Mouse (Mus musculus) induced T-regulatory cell, adult 2 months (primary cell): Measurements from ENCODE around the gene Rtel1.
A peak's percentile ranks its signal among the peaks of the same experiment; 100 is the strongest.

ENCODE experiments used
- DNase-seq: peaks from one replicate; pipeline ENCODE4 v3.0.0-alpha.2; 2012; ENCODE audit warnings: low read depth

Gene Rtel1

GRCm38 (mm10) chr2:181319248-181320102, at the start of gene Rtel1:
Gene Rtel1 (plus strand): TSS chr2:181319739.
- peak; percentile 93 for DNase-seq

- no peak for DNase-seq
These were observed 47.4 kb upstream of the Rtel1 start for GRCm38 (mm10) chr2:181272092-181272491.

GRCm38 (mm10) chr2:181273829-181274228, 45.7 kb upstream of the Rtel1 start:
- DNase-seq = no peak

GRCm38 (mm10) chr2:181274639-181275038, 44.9 kb upstream of the Rtel1 start:
- no peak for DNase-seq

GRCm38 (mm10) chr2:181276766-181277165, 42.8 kb upstream of the Rtel1 start:
- no peak for DNase-seq

GRCm38 (mm10) chr2:181277866-181278265, 41.7 kb upstream of the Rtel1 start:
- no peak for DNase-seq

- no peak for DNase-seq
These were observed 39.6 kb upstream of the Rtel1 start for GRCm38 (mm10) chr2:181279968-181280367.

- DNase-seq = peak; percentile 43
These were observed 32.8 kb upstream of the Rtel1 start for GRCm38 (mm10) chr2:181286629-181287337.

- DNase-seq = peak; percentile 89
These were observed 32.1 kb upstream of the Rtel1 start for GRCm38 (mm10) chr2:181287338-181287957.

- DNase-seq = peak; percentile 99
These were observed 31.6 kb upstream of the Rtel1 start, which contains the start of gene Gmeb2 for GRCm38 (mm10) chr2:181287958-181288350. Gene Gmeb2 (minus strand): TSS chr2:181288035.

- DNase-seq = peak; percentile 34
These were observed 30.8 kb upstream of the Rtel1 start for GRCm38 (mm10) chr2:181288691-181289090.

- DNase-seq = no peak
These were observed 28.6 kb upstream of the Rtel1 start for GRCm38 (mm10) chr2:181290937-181291336.

GRCm38 (mm10) chr2:181302041-181302440, 17.5 kb upstream of the Rtel1 start:
- peak; percentile 48 for DNase-seq

GRCm38 (mm10) chr2:181304944-181305343, 14.6 kb upstream of the Rtel1 start:
- no peak for DNase-seq

GRCm38 (mm10) chr2:181307144-181307804, 12.3 kb upstream of the Rtel1 start:
- peak; percentile 72 for DNase-seq

- DNase-seq = no peak
These were observed 7.1 kb upstream of the Rtel1 start for GRCm38 (mm10) chr2:181312435-181312834.

- DNase-seq = no peak
These were observed 6.6 kb upstream of the Rtel1 start for GRCm38 (mm10) chr2:181313006-181313343.

GRCm38 (mm10) chr2:181313344-181314079, 6.0 kb upstream of the Rtel1 start:
- no peak for DNase-seq

GRCm38 (mm10) chr2:181314080-181314810, 5.3 kb upstream of the Rtel1 start, which contains the start of gene Stmn3:
Gene Stmn3 (minus strand): TSS chr2:181314500.
- peak; percentile 20 for DNase-seq

GRCm38 (mm10) chr2:181320103-181320499, 562 bp downstream of the Rtel1 start:
- DNase-seq = no peak

- no peak for DNase-seq
These were observed 2.6 kb downstream of the Rtel1 start for GRCm38 (mm10) chr2:181322136-181322535.
